ENCODE assay signal across 8 mouse cellular contexts in genomic region chr7:45370475-45371311, GRCm38 (mm10). TPM values are rescaled to one million over a fixed set of nuclear protein-coding genes. Genes with fewer than 3 reads are reported as not detected.
DNase-seq lines count a peak whose midpoint lies in the region; ATAC-seq lines count a peak whose summit lies in the region.

Gene Lin7b, minus strand, starts transcription at chr7:45370583.

- DNase-seq in adrenal gland, adult 18-20 months (ENCODE audit: low spot score in 2 of 2), result peak; percentile 78 to 82
- DNase-seq in embryo, embryonic 11 days, result peak; percentile 93
- DNase-seq in gastrocnemius, postnatal 25 days, result peak; percentile 84
- DNase-seq in left cerebral cortex, adult 9 months (ENCODE audit: low spot score in 2 of 2), result peak; percentile 89 to 94
- DNase-seq in right cerebral cortex, postnatal 10 days (ENCODE audit: low spot score in 2 of 2), result peak; percentile 95 to 96
- DNase-seq in urinary bladder, postnatal 14 days (ENCODE audit: low spot score), result peak; percentile 92

- peak; percentile 55 for ATAC-seq in inflammation-experienced regulatory T-cells, adult 6 months
- ATAC-seq in megakaryocyte progenitor cell, adult 5-6 weeks (replicated peaks; ENCODE audit: poor library complexity), result peak; percentile 75

RNA-seq across cellular contexts. Expression of gene Lin7b, which starts in this region (rescaled TPM):
- 1 to 10 TPM; 1.3 to 1.7 TPM for total RNA-seq in adrenal gland, adult 18-20 months (2021)
- total RNA-seq in gastrocnemius, postnatal 25 days (2021), result under 1 TPM in 1 of 2 experiments, not detected in 1; 0.67 TPM
- polyA plus RNA-seq in inflammation-experienced regulatory T-cells, adult 6 months (2017; shearing (Covaris generic)), result not detected
- total RNA-seq in megakaryocyte progenitor cell, adult 5-6 weeks (2015), result not detected in 2 replicates
- total RNA-seq in megakaryocyte progenitor cell, adult 5-6 weeks (2017), result not detected in 2 replicates

Comparison
In these comparisons a context has a peak if more than half of its experiments do, and no peak if none do; other contexts are left out.
1. Peak in every context shown above with its lines: DNase-seq and ATAC-seq.
2. Peak in DNase-seq in gastrocnemius, postnatal 25 days; RNA of the gene not detected or under 1 TPM.
3. Peak in ATAC-seq in inflammation-experienced regulatory T-cells, adult 6 months; RNA of the gene not detected or under 1 TPM.
4. Peak in ATAC-seq in megakaryocyte progenitor cell, adult 5-6 weeks; RNA of the gene not detected or under 1 TPM.